Mouse (Mus musculus) forebrain, embryonic 16.5 days (tissue): ENCODE measurements around the gene Cd72. TPM values are rescaled to one million over a fixed set of nuclear protein-coding genes. Genes with fewer than 3 reads are reported as not detected.

ENCODE experiments used
- ATAC-seq: fragments of 200-750 bp; cut with Nextera tagmentation; 2 replicates; pipeline ENCODE4 v1.8.0; 2017; ENCODE audit warnings: mild to moderate bottlenecking, moderate library complexity
- H3K27ac ChIP-seq: fragments of 300-500 bp; sonication (generic); 2 replicates; pipeline ENCODE4 v1.5.1; 2014; ENCODE audit warnings: low read length, control low read depth
- H3K27me3 ChIP-seq: fragments of 300-500 bp; sonication (generic); replicated peaks from 2 replicates; pipeline ENCODE4 v1.6.1; 2014; ENCODE audit warnings: low read length; ENCODE audit not compliant: control insufficient read depth, insufficient read depth
- H3K36me3 ChIP-seq: fragments of 300-500 bp; sonication (generic); 2 replicates; pipeline ENCODE4 v1.6.1; 2014; ENCODE audit not compliant: control insufficient read depth, insufficient read depth
- H3K4me1 ChIP-seq: fragments of 300-500 bp; sonication (generic); replicated peaks from 2 replicates; pipeline ENCODE4 v1.6.1; 2014; ENCODE audit warnings: low read length; ENCODE audit not compliant: control insufficient read depth, insufficient read depth
- H3K4me2 ChIP-seq: fragments of 300-500 bp; sonication (generic); 2 replicates; pipeline ENCODE4 v1.6.1; 2014; ENCODE audit warnings: mild to moderate bottlenecking, low read length, control low read depth
- H3K4me3 ChIP-seq: fragments of 300-500 bp; sonication (generic); replicated peaks from 2 replicates; pipeline ENCODE4 v1.5.1; 2014; ENCODE audit warnings: mild to moderate bottlenecking, low read length, control low read depth
- H3K9ac ChIP-seq: fragments of 300-500 bp; sonication (generic); replicated peaks from 2 replicates; pipeline ENCODE4 v1.6.1; 2014; ENCODE audit warnings: low read depth, low read length, control low read depth
- H3K9me3 ChIP-seq: fragments of 300-500 bp; sonication (generic); 2 replicates; pipeline ENCODE4 v1.6.1; 2016; ENCODE audit warnings: low read length; ENCODE audit not compliant: control insufficient read depth
- WGBS: fragments of 180-500 bp; shearing (Covaris S2); extraction: QIAGEN DNeasy Blood & Tissue Kit; methylation state at CpG from one replicate; pipeline ENCODE4 v1.1.7; 2014; 5-methylcytosine and 5-hydroxymethylcytosine counted together
- polyA plus RNA-seq: library from polyadenylated mRNA; unstranded; fragments of >200 nt; fragmentation: Nextera tagmentation; extraction: Ambion mirVana; gene quantifications from 2 replicates; pipeline ENCODE4 v1.2.1, GENCODE M21; 2015

Gene Cd72
- polyA plus RNA-seq, 1 experiment from 2014 or later, result 6.5 TPM

- Histone ChIP-seq H3K4me2 (no peak overlapping the region), H3K9ac (no peak overlapping the region), H3K9me3 (no peaks in the 10 kb centered on the region), H3K36me3 (no peaks in the 10 kb centered on the region), H3K27me3 (no peaks in the 10 kb centered on the region), H3K4me3 (no peak overlapping the region), H3K27ac (no peak overlapping the region), H3K4me1 (peaks cover 17% of the 10 kb centered on the region)
- ATAC-seq, result no peak
- 85% methylated on average over 10 of the region's 10 CpGs for WGBS
Measured at GRCm38 (mm10) chr4:43401486-43401885, 52.9 kb downstream of the Cd72 start.

DNA sequence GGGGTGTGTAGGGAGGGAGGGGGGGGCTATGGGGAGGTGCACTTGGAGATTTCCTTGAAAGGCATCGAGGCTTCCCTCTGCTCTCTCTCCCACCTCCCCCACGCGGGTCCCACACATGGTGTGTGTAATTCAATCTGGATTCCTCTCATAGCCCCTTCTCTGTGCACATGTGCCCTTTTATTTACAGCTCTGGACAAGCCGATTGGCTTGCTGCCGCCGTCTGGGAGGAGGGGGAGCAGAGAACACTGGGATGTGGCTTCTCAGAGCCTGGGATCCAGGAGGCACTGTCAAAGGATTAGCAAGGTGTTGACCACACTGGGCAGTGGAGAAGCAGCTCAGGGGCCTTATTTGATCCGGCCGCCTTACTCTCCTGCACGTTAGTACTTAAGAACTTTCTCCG is 53.5 kb downstream of the Cd72 start:
- Histone ChIP-seq H3K4me1 (peaks cover 15% of the 10 kb centered on the region), H3K27me3 (no peaks in the 10 kb centered on the region), H3K4me2 (no peak overlapping the region), H3K36me3 (no peaks in the 10 kb centered on the region), H3K9me3 (no peaks in the 10 kb centered on the region), H3K27ac (no peak overlapping the region), H3K4me3 (no peak overlapping the region), H3K9ac (no peak overlapping the region)
- no peak for ATAC-seq
- 16% methylated on average over 10 of the region's 10 CpGs for WGBS

DNA sequence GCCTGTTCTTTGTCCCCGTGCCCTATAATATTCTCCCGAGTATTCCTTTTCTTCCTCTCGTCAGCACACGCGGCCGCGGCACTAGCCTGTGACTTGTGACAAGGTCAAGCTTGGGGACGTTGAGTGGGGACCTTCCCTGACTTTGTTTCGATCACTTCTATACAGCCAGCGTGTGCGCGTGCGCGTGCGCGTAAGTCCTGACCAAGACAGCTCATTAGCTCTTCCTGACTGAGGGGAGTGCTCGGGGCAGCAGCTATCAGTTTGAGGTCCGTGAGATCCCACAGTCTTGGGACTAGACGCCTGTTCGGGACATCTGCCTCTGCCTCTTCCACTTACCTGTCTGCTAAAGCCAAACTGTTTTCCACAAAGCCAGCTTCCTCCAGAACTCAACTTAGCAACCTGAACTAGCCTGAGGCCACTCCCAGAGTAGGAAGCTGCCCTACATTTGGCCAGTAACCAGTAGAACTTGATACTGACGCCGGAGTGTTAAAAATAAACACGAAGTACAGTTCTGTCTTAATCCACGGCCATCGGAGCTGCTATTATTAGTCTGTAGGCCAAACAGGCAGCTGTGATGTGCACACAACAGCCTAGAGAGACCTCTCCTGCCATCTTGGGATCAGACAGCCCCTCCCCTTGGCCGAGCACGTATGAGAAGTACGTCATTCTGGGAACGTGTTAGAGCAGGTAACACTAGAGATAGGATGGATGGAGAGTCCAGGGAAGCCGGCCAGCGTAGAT is 54.9 kb downstream of the Cd72 start:
- peaks cover 10% of the 10 kb centered on the region for H3K4me1 ChIP-seq
- no peak for ATAC-seq
- no peaks in the 10 kb centered on the region for H3K36me3 ChIP-seq
- H3K4me3 ChIP-seq, result no peak overlapping the region
- no peaks in the 10 kb centered on the region for H3K9me3 ChIP-seq
- no peak overlapping the region for H3K4me2 ChIP-seq
- H3K27me3 ChIP-seq, result no peaks in the 10 kb centered on the region
- no peak overlapping the region for H3K27ac ChIP-seq
- no peak overlapping the region for H3K9ac ChIP-seq
- 86% methylated on average over 31 of the region's 31 CpGs for WGBS

- H3K4me2 ChIP-seq, result no peak overlapping the region
- no peak overlapping the region for H3K9ac ChIP-seq
- peaks cover 10% of the 10 kb centered on the region for H3K4me1 ChIP-seq
- H3K27ac ChIP-seq, result no peak overlapping the region
- H3K9me3 ChIP-seq, result no peaks in the 10 kb centered on the region
- no peak overlapping the region for H3K4me3 ChIP-seq
- H3K36me3 ChIP-seq, result no peaks in the 10 kb centered on the region
- H3K27me3 ChIP-seq, result no peaks in the 10 kb centered on the region
- 50% methylated on average over 17 of the region's 17 CpGs for WGBS
- peak; percentile 68; the same call in 1 of the 2 replicates for ATAC-seq
Measured at GRCm38 (mm10) chr4:43398829-43399331, 55.5 kb downstream of the Cd72 start.

DNA sequence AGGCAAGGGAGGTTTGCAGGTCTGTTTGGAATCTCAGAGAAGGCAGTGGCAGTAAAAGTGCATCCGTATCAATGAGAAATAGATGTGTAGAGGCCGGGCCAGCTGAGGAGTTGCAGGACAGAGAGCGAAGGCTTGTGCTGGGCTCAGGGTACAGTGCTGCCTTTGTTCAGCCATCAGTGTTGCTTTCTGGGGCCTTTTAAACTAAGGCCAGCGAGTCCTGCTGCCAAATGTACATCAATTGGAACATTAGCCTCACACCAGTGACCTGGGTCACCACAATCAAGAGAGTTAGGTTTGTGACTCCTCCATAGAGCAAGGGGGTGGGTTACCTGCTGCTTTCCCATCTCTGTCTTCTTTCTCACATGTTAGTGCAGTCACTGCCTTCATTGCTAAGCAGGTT is 56.4 kb downstream of the Cd72 start:
- no peak overlapping the region for H3K4me2 ChIP-seq
- H3K27me3 ChIP-seq, result no peaks in the 10 kb centered on the region
- no peaks in the 10 kb centered on the region for H3K36me3 ChIP-seq
- ATAC-seq, result no peak
- no peak overlapping the region for H3K27ac ChIP-seq
- no peaks in the 10 kb centered on the region for H3K9me3 ChIP-seq
- 45% methylated on average over 4 of the region's 4 CpGs for WGBS
- H3K4me3 ChIP-seq, result no peak overlapping the region
- H3K4me1 ChIP-seq, result peaks cover 10% of the 10 kb centered on the region
- H3K9ac ChIP-seq, result no peak overlapping the region

Other genes with a start within 250 kb of the Cd72 start
- 0.39 and 0.63 TPM in 2 replicates for gene Atp8b5, start 187.5 kb downstream of the Cd72 start, polyA plus RNA-seq
- gene Rusc2, start 72.6 kb downstream of the Cd72 start, polyA plus RNA-seq, result 64.6 and 74.8 TPM in 2 replicates
- gene Fam166b, start 25.5 kb downstream of the Cd72 start, polyA plus RNA-seq, result 0.47 and 0.68 TPM in 2 replicates
- 7.5 and 8.6 TPM in 2 replicates for gene Tesk1, start 12.7 kb downstream of the Cd72 start, polyA plus RNA-seq
- gene Sit1, start 29.1 kb upstream of the Cd72 start, polyA plus RNA-seq, result not detected in 2 replicates
- gene Ccdc107, start 38.3 kb upstream of the Cd72 start, polyA plus RNA-seq, result 62.0 and 63.1 TPM in 2 replicates
- 17.4 and 18.8 TPM in 2 replicates for gene Arhgef39, start 45.1 kb upstream of the Cd72 start, polyA plus RNA-seq
- 0.16 and 0.20 TPM in 2 replicates for gene Car9, start 52.3 kb upstream of the Cd72 start, polyA plus RNA-seq
- 10.5 and 13.2 TPM in 2 replicates for gene Tpm2, start 69.1 kb upstream of the Cd72 start, polyA plus RNA-seq
- 83.5 and 91.1 TPM in 2 replicates for gene Creb3, start 107.7 kb upstream of the Cd72 start, polyA plus RNA-seq
- gene Tln1, start 108.1 kb upstream of the Cd72 start, polyA plus RNA-seq, result 49.5 and 54.6 TPM in 2 replicates
- gene Rgp1, start 124.1 kb upstream of the Cd72 start, polyA plus RNA-seq, result 27.0 and 30.5 TPM in 2 replicates
- gene Gba2, start 124.2 kb upstream of the Cd72 start, polyA plus RNA-seq, result 62.3 and 64.6 TPM in 2 replicates
- 1.5 and 1.7 TPM in 2 replicates for gene Msmp, start 129.9 kb upstream of the Cd72 start, polyA plus RNA-seq
- gene Npr2, start 177.3 kb upstream of the Cd72 start, polyA plus RNA-seq, result 13.3 and 15.0 TPM in 2 replicates
- 5.2 and 5.8 TPM in 2 replicates for gene Spag8, start 199.0 kb upstream of the Cd72 start, polyA plus RNA-seq
- gene Hint2, start 201.8 kb upstream of the Cd72 start, polyA plus RNA-seq, result 61.1 and 66.3 TPM in 2 replicates
- 14.6 and 15.5 TPM in 2 replicates for gene Tmem8b, start 214.3 kb upstream of the Cd72 start, polyA plus RNA-seq
- 1.3 and 1.5 TPM in 2 replicates for gene Fam221b, start 214.5 kb upstream of the Cd72 start, polyA plus RNA-seq
- not detected in 2 replicates for gene Olfr70, start 246.2 kb upstream of the Cd72 start, polyA plus RNA-seq